Mouse (Mus musculus) stomach, embryonic 15.5 days (tissue): ENCODE results near the gene Eef2. TPM values are rescaled to one million over a fixed set of nuclear protein-coding genes. Genes with fewer than 3 reads are reported as not detected.
"Not testable (repeated sequence)": the region's sequence is repeated elsewhere in the genome, so short reads cannot be mapped to it uniquely, and the experiment has no call there.

Experiments used
- ATAC-seq: fragments of 200-750 bp; cut with Nextera tagmentation; 2 replicates; pipeline ENCODE4 v1.8.0; 2017; ENCODE audit warnings: low read depth, moderate number of reproducible peaks, moderate TSS enrichment; ENCODE audit not compliant: insufficient read depth, low FRiP score
- H3K27ac ChIP-seq: fragments of 300-500 bp; sonication (generic); 2 replicates; pipeline ENCODE4 v1.5.1; 2015; ENCODE audit warnings: mild to moderate bottlenecking, inconsistent platforms
- H3K27me3 ChIP-seq: fragments of 300-500 bp; sonication (generic); replicated peaks from 2 replicates; pipeline ENCODE4 v1.6.1; 2015; ENCODE audit warnings: inconsistent platforms
- H3K36me3 ChIP-seq: fragments of 300-500 bp; sonication (generic); 2 replicates; pipeline ENCODE4 v1.6.1; 2015; ENCODE audit warnings: inconsistent platforms
- H3K4me1 ChIP-seq: fragments of 300-500 bp; sonication (generic); 2 replicates; pipeline ENCODE4 v1.6.1; 2015; ENCODE audit warnings: inconsistent platforms
- H3K4me2 ChIP-seq: fragments of 300-500 bp; sonication (generic); 2 replicates; pipeline ENCODE4 v1.6.1; 2015; ENCODE audit warnings: mild to moderate bottlenecking, inconsistent platforms
- H3K4me3 ChIP-seq: fragments of 300-500 bp; sonication (generic); replicated peaks from 2 replicates; pipeline ENCODE4 v1.5.1; 2015; ENCODE audit warnings: inconsistent platforms
- H3K9ac ChIP-seq: fragments of 300-500 bp; sonication (generic); 2 replicates; pipeline ENCODE4 v1.6.1; 2015; ENCODE audit warnings: inconsistent platforms
- H3K9me3 ChIP-seq: fragments of 300-500 bp; sonication (generic); 2 replicates; pipeline ENCODE4 v1.6.1; 2016; ENCODE audit warnings: inconsistent platforms
- WGBS: fragments of 180-500 bp; shearing (Covaris S2); methylation state at CpG from one replicate; pipeline ENCODE4 v1.1.7; 2015; 5-methylcytosine and 5-hydroxymethylcytosine counted together
- polyA plus RNA-seq: library from polyadenylated mRNA; unstranded; fragments of >200 nt; fragmentation: Nextera tagmentation; extraction: Ambion mirVana; gene quantifications from 2 replicates; pipeline ENCODE4 v1.2.1, GENCODE M21; 2015

The Eef2 gene
- polyA plus RNA-seq, 1 experiment from 2014 or later: 517 TPM

- Histone ChIP-seq H3K27me3 (no peaks in the 10 kb centered on the region), H3K9me3 (no peaks in the 10 kb centered on the region), H3K36me3 (peaks cover 81% of the 10 kb centered on the region), H3K4me3 (no peak overlapping the region), H3K4me1 (peaks cover 7% of the 10 kb centered on the region; the same call in 1 of the 2 replicates), H3K4me2 (no peak overlapping the region), H3K9ac (no peak overlapping the region), H3K27ac (peak overlapping the region; percentile 59)
- ATAC-seq: no peak
- 69% methylated on average over 12 of the region's 12 CpGs for WGBS
Measured at GRCm38 (mm10) chr10:81152609-81153008, 23.8 kb upstream of the Eef2 start.

- 89% methylated on average over 12 of the region's 12 CpGs for WGBS
- H3K27ac ChIP-seq: peak overlapping the region; percentile 63; the same call in 1 of the 2 replicates
- no peak for ATAC-seq
- H3K4me3 ChIP-seq: no peak overlapping the region
- no peaks in the 10 kb centered on the region for H3K9me3 ChIP-seq
- H3K9ac ChIP-seq: no peak overlapping the region
- H3K4me1 ChIP-seq: peaks cover 7% of the 10 kb centered on the region; the same call in 1 of the 2 replicates
- peaks cover 72% of the 10 kb centered on the region for H3K36me3 ChIP-seq
- H3K27me3 ChIP-seq: no peaks in the 10 kb centered on the region
- no peak overlapping the region for H3K4me2 ChIP-seq
Measured at GRCm38 (mm10) chr10:81154313-81154712, 22.1 kb upstream of the Eef2 start.

GRCm38 (mm10) chr10:81154736-81155135 is 21.7 kb upstream of the Eef2 start:
- Histone ChIP-seq H3K9ac (no peak overlapping the region), H3K4me1 (peaks cover 7% of the 10 kb centered on the region; the same call in 1 of the 2 replicates), H3K9me3 (no peaks in the 10 kb centered on the region), H3K4me3 (no peak overlapping the region), H3K27me3 (no peaks in the 10 kb centered on the region), H3K36me3 (peaks cover 68% of the 10 kb centered on the region), H3K4me2 (no peak overlapping the region), H3K27ac (peak overlapping the region; percentile 63)
- WGBS: 78% methylated on average over 6 of the region's 6 CpGs
- no peak for ATAC-seq

DNA sequence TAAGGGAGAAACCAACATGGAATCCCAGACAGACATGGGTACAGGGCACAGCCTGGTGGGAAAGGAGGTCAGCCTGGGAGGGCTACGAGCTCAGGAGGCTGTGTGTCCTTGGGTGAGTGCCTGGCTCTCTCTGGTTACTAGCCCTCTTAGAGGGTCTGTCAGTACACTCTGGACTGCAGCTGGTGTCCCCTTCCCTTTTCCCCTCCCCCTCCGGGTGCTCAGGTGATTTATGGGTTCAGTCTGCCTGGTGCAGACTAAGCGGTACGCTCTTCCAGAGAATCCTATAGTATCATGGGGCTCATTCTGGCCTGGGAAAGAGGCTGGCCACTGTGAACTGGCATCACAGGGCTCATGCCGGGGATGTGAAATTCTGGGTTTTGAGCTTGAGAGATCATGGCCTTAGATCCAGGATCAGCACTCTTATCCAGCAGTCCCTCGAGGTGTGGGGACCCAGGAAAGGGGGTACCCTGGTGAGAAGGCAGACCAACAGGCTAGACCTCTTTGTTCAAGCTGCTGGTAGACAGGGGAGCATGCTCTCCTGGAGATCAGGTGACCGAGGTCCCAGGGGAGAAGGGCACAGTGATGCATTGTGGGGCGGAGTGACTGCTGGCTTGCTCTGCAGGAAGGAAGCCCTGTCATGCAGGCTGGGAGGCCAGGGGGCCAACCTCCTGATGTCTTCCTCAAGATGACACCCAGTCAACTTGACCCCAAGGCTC is 14.7 kb upstream of the Eef2 start:
- no peak overlapping the region for H3K9ac ChIP-seq

DNA sequence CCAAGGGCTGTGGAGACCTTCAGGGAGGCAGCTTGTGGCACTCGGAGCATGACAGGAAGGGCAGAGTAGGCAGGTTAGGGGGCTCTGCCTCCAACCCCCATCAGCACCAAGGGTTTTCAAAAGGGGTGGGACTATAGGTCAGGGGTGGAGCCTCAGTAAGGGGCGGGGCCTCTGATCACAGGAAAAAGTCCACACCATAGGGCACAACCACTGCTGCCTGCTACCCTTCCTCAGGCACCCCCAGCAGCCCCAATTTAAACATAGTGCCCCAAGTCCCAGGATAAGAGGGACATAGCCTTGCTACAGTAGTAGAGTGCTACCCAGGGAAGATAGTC is 14.1 kb upstream of the Eef2 start:
- Histone ChIP-seq H3K4me1 (peaks cover 18% of the 10 kb centered on the region; the same call in 1 of the 2 replicates), H3K4me3 (no peak overlapping the region), H3K27ac (no peak overlapping the region), H3K9ac (no peak overlapping the region), H3K9me3 (no peaks in the 10 kb centered on the region), H3K36me3 (peaks cover 23% of the 10 kb centered on the region), H3K4me2 (no peak overlapping the region), H3K27me3 (no peaks in the 10 kb centered on the region)
- ATAC-seq: no peak
- 66% methylated on average over 2 of the region's 2 CpGs for WGBS

More for the DNA sequence above, 14.7 kb upstream of the Eef2 start:
- WGBS: 62% methylated on average over 8 of the region's 8 CpGs
- H3K4me1 ChIP-seq: peaks cover 16% of the 10 kb centered on the region; the same call in 1 of the 2 replicates
- H3K36me3 ChIP-seq: peaks cover 28% of the 10 kb centered on the region
- no peak overlapping the region for H3K27ac ChIP-seq
- H3K27me3 ChIP-seq: no peaks in the 10 kb centered on the region
- no peak overlapping the region for H3K4me3 ChIP-seq
- no peak overlapping the region for H3K4me2 ChIP-seq
- no peaks in the 10 kb centered on the region for H3K9me3 ChIP-seq
- no peak for ATAC-seq

GRCm38 (mm10) chr10:81165118-81165517 is 11.3 kb upstream of the Eef2 start:
- no peak for ATAC-seq
- Histone ChIP-seq H3K9me3 (no peaks in the 10 kb centered on the region), H3K27me3 (no peaks in the 10 kb centered on the region), H3K4me3 (no peak overlapping the region), H3K4me2 (no peak overlapping the region), H3K9ac (no peak overlapping the region), H3K27ac (no peak overlapping the region), H3K36me3 (peaks cover 10% of the 10 kb centered on the region), H3K4me1 (peaks cover 22% of the 10 kb centered on the region; the same call in 1 of the 2 replicates)
- 66% methylated on average over 8 of the region's 8 CpGs for WGBS

DNA sequence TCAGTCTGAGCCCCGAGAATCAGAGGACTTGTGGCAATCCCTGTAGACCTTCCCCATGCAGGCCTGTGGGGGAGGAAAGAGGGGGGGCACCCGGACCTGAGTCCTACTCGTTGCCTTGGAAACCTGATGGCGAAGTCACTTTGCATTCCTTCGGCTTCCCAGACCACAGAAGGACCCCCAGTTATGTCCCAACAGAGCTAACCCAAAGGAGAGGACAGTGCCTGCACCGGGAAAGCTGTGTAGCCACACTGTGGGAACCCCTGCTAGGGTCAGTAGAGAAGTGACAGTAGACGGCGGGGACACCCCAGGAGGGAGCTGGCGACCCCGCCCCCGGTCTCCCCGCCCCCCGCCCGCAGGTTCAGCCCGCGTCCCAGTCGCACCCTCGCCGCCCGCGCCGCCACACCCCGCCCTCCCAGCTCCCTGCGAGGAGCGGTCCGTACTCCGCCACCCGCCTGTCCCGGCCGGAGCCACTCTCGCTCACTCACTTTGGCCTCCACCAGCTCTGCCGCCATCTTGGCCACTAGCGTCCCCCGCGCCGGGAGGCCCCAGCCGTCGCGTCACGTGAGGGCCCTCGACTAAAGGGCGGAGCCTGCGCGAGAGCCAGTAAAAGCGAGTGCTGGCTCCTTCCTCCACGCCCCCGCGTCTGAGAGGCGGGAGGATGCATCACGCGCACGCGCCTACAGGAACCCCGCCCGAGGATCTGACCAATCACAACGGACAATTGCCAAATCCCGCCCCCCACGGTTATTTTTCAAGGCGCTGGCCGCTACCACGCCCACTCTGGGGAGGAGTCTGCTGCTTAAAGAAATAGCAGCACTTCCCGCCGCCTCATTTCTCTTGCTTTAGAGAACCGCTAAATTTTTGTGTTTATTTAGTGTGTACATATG is 9.0 kb upstream of the Eef2 start, which contains the start of gene Pias4:
Gene Pias4 (minus strand): TSS at position 724 of the 887 bp plus-strand sequence.
- Histone ChIP-seq H3K4me2 (peak within 1 kb of the TSS; percentile 93), H3K27me3 (no peaks in the 10 kb centered on the region), H3K27ac (peak within 1 kb of the TSS; percentile 83), H3K4me1 (peaks cover 14% of the 10 kb centered on the region; the same call in 1 of the 2 replicates), H3K4me3 (peak within 1 kb of the TSS; percentile 93), H3K36me3 (peaks cover 10% of the 10 kb centered on the region), H3K9ac (peak within 1 kb of the TSS; percentile 86), H3K9me3 (no peaks in the 10 kb centered on the region)
- ATAC-seq: peak; percentile 88
- whole genome bisulfite sequencing: under 1% methylated on average over 60 of the region's 64 CpGs

- Histone ChIP-seq H3K4me2 (peak overlapping the region; percentile 91), H3K9ac (no peak overlapping the region), H3K4me1 (peaks cover 16% of the 10 kb centered on the region; the same call in 1 of the 2 replicates), H3K27me3 (no peaks in the 10 kb centered on the region), H3K4me3 (peak overlapping the region; percentile 93), H3K27ac (peak overlapping the region; percentile 83), H3K36me3 (peaks cover 10% of the 10 kb centered on the region; the same call in 1 of the 2 replicates), H3K9me3 (no peaks in the 10 kb centered on the region)
- WGBS: 4% methylated on average over 5 of the region's 5 CpGs
- ATAC-seq: peak; percentile 34
Measured at GRCm38 (mm10) chr10:81168087-81168431, 8.4 kb upstream of the Eef2 start.

- peaks cover 21% of the 10 kb centered on the region; the same call in 1 of the 2 replicates for H3K4me1 ChIP-seq
- H3K4me2 ChIP-seq: peak overlapping the region; percentile 91
- H3K9ac ChIP-seq: peak overlapping the region; percentile 37; the same call in 1 of the 2 replicates
- H3K4me3 ChIP-seq: peak overlapping the region; percentile 93
- ATAC-seq: peak; percentile 56; the same call in 1 of the 2 replicates
- H3K9me3 ChIP-seq: no peaks in the 10 kb centered on the region
- WGBS: 2% methylated on average over 29 of the region's 29 CpGs
- H3K27ac ChIP-seq: peak overlapping the region; percentile 83
- H3K36me3 ChIP-seq: peaks cover 6% of the 10 kb centered on the region; the same call in 1 of the 2 replicates
- H3K27me3 ChIP-seq: no peaks in the 10 kb centered on the region
Measured at GRCm38 (mm10) chr10:81168521-81169244, 7.7 kb upstream of the Eef2 start.

GRCm38 (mm10) chr10:81169411-81169900 is 7.0 kb upstream of the Eef2 start:
- not testable (repeated sequence) for ATAC-seq, H3K9me3 ChIP-seq, H3K9ac ChIP-seq, H3K4me3 ChIP-seq, H3K36me3 ChIP-seq, H3K27me3 ChIP-seq
- Histone ChIP-seq H3K4me1 (peaks cover 28% of the 10 kb centered on the region), H3K4me2 (peak overlapping the region; percentile 29), H3K27ac (peak overlapping the region; percentile 76)
- WGBS: 25% methylated on average over 10 of the region's 14 CpGs

GRCm38 (mm10) chr10:81173132-81173531 is 3.3 kb upstream of the Eef2 start:
- Histone ChIP-seq H3K36me3 (peaks cover 7% of the 10 kb centered on the region), H3K4me1 (peaks cover 37% of the 10 kb centered on the region), H3K4me3 (peak overlapping the region; percentile 4; the same call in 1 of the 2 replicates), H3K4me2 (peak overlapping the region; percentile 38), H3K27me3 (no peaks in the 10 kb centered on the region), H3K9ac (no peak overlapping the region), H3K27ac (peak overlapping the region; percentile 87), H3K9me3 (no peaks in the 10 kb centered on the region)
- peak; percentile 25; the same call in 1 of the 2 replicates for ATAC-seq
- WGBS: 4% methylated on average over 21 of the region's 21 CpGs
